Mouse (Mus musculus): Measurements from ENCODE around the gene Prrxl1. TPM values are rescaled to one million over a fixed set of nuclear protein-coding genes. Genes with fewer than 3 reads are reported as not detected.

The Prrxl1 gene
- polyA plus RNA-seq, 1 experiment from 2014 or later = not detected

- Histone ChIP-seq H3K4me1 (peaks cover 22% of the 10 kb centered on the region), H3K27me3 (ENCODE audit: insufficient read depth, poor library complexity, severe bottlenecking) (peaks cover 99% of the 10 kb centered on the region), H3K27ac (no peak overlapping the region), H3K9me3 (no peaks in the 10 kb centered on the region), H3K4me3 (peak overlapping the region; percentile 44), H3K36me3 (no peaks in the 10 kb centered on the region)
- under 1% methylated on average over 78 of the region's 78 CpGs for WGBS
- peak; percentile 91 for DNase-seq (ENCODE audit: low spot score)
Observed at GRCm38 (mm10) chr14:32597232-32598231, 1.7 kb upstream of the Prrxl1 start.

- no peaks in the 10 kb centered on the region for H3K36me3 ChIP-seq
- H3K9me3 ChIP-seq = no peaks in the 10 kb centered on the region
- peaks cover 22% of the 10 kb centered on the region for H3K4me1 ChIP-seq
- H3K4me3 ChIP-seq = no peak overlapping the region
- no peak for DNase-seq (ENCODE audit: low spot score)
- H3K27ac ChIP-seq = no peak overlapping the region
- WGBS = 6% methylated on average over 23 of the region's 23 CpGs
- H3K27me3 ChIP-seq (ENCODE audit: insufficient read depth, poor library complexity, severe bottlenecking) = peaks cover 100% of the 10 kb centered on the region
Observed at GRCm38 (mm10) chr14:32598437-32599219, 579 bp upstream of the Prrxl1 start.

GRCm38 (mm10) chr14:32600110-32600509 is 903 bp downstream of the Prrxl1 start:
- H3K27me3 ChIP-seq (ENCODE audit: insufficient read depth, poor library complexity, severe bottlenecking) = peaks cover 93% of the 10 kb centered on the region
- H3K36me3 ChIP-seq = no peaks in the 10 kb centered on the region
- H3K27ac ChIP-seq = no peak overlapping the region
- 4% methylated on average over 16 of the region's 16 CpGs for WGBS
- no peak for DNase-seq (ENCODE audit: low spot score)
- H3K4me1 ChIP-seq = peaks cover 22% of the 10 kb centered on the region
- no peaks in the 10 kb centered on the region for H3K9me3 ChIP-seq
- peak overlapping the region; percentile 52 for H3K4me3 ChIP-seq

GRCm38 (mm10) chr14:32605508-32605907 is 6.3 kb downstream of the Prrxl1 start:
- Histone ChIP-seq H3K36me3 (no peaks in the 10 kb centered on the region), H3K9me3 (no peaks in the 10 kb centered on the region), H3K4me1 (0 out of 2 replicates have a peak, but pooled peaks cover 3% of the 10 kb centered on the region), H3K4me3 (no peak overlapping the region), H3K27ac (no peak overlapping the region), H3K27me3 (ENCODE audit: insufficient read depth, poor library complexity, severe bottlenecking) (peaks cover 72% of the 10 kb centered on the region)
- 56% methylated on average over 15 of the region's 15 CpGs for WGBS
- no peak for DNase-seq (ENCODE audit: low spot score)

GRCm38 (mm10) chr14:32606316-32606715 is 7.1 kb downstream of the Prrxl1 start:
- H3K27me3 ChIP-seq (ENCODE audit: insufficient read depth, poor library complexity, severe bottlenecking) = peaks cover 64% of the 10 kb centered on the region
- H3K9me3 ChIP-seq = no peaks in the 10 kb centered on the region
- no peak for DNase-seq (ENCODE audit: low spot score)
- WGBS = 74% methylated on average over 8 of the region's 8 CpGs
- H3K4me1 ChIP-seq = 0 out of 2 replicates have a peak, but pooled peaks cover 3% of the 10 kb centered on the region
- H3K27ac ChIP-seq = no peak overlapping the region
- H3K36me3 ChIP-seq = no peaks in the 10 kb centered on the region
- H3K4me3 ChIP-seq = no peak overlapping the region

GRCm38 (mm10) chr14:32609392-32609791 is 10.2 kb downstream of the Prrxl1 start:
- Histone ChIP-seq H3K4me1 (0 out of 2 replicates have a peak, but pooled peaks cover 3% of the 10 kb centered on the region), H3K4me3 (no peak overlapping the region), H3K27me3 (ENCODE audit: insufficient read depth, poor library complexity, severe bottlenecking) (peaks cover 38% of the 10 kb centered on the region), H3K27ac (no peak overlapping the region), H3K36me3 (no peaks in the 10 kb centered on the region), H3K9me3 (no peaks in the 10 kb centered on the region)
- 22% methylated on average over 3 of the region's 3 CpGs for WGBS
- DNase-seq (ENCODE audit: low spot score) = no peak

GRCm38 (mm10) chr14:32617253-32617652 is 18.0 kb downstream of the Prrxl1 start:
- Histone ChIP-seq H3K4me1 (no peaks in the 10 kb centered on the region), H3K36me3 (no peaks in the 10 kb centered on the region), H3K27ac (no peak overlapping the region), H3K9me3 (no peaks in the 10 kb centered on the region), H3K4me3 (no peak overlapping the region), H3K27me3 (ENCODE audit: insufficient read depth, poor library complexity, severe bottlenecking) (0 out of 2 replicates have a peak, but pooled peaks cover 6% of the 10 kb centered on the region)
- WGBS = 81% methylated on average over 5 of the region's 5 CpGs
- no peak for DNase-seq (ENCODE audit: low spot score)

- H3K4me3 ChIP-seq = no peak overlapping the region
- 0 out of 2 replicates have a peak, but pooled peaks cover 7% of the 10 kb centered on the region for H3K27me3 ChIP-seq (ENCODE audit: insufficient read depth, poor library complexity, severe bottlenecking)
- no peaks in the 10 kb centered on the region for H3K36me3 ChIP-seq
- H3K4me1 ChIP-seq = peaks cover 10% of the 10 kb centered on the region
- H3K9me3 ChIP-seq = no peaks in the 10 kb centered on the region
- WGBS = 73% methylated on average over 3 of the region's 3 CpGs
- no peak for DNase-seq (ENCODE audit: low spot score)
- no peak overlapping the region for H3K27ac ChIP-seq
Observed at GRCm38 (mm10) chr14:32624245-32624644, 25.0 kb downstream of the Prrxl1 start.

GRCm38 (mm10) chr14:32624811-32625210 is 25.6 kb downstream of the Prrxl1 start:
- no peak overlapping the region for H3K27ac ChIP-seq
- DNase-seq (ENCODE audit: low spot score) = peak; percentile 60
- H3K36me3 ChIP-seq = no peaks in the 10 kb centered on the region
- 83% methylated on average over 7 of the region's 7 CpGs for WGBS
- H3K4me3 ChIP-seq = no peak overlapping the region
- 0 out of 2 replicates have a peak, but pooled peaks cover 7% of the 10 kb centered on the region for H3K27me3 ChIP-seq (ENCODE audit: insufficient read depth, poor library complexity, severe bottlenecking)
- H3K4me1 ChIP-seq = peaks cover 16% of the 10 kb centered on the region
- H3K9me3 ChIP-seq = no peaks in the 10 kb centered on the region

- no peak for DNase-seq (ENCODE audit: low spot score)
- Histone ChIP-seq H3K4me1 (peaks cover 17% of the 10 kb centered on the region), H3K27me3 (ENCODE audit: insufficient read depth, poor library complexity, severe bottlenecking) (peaks cover 11% of the 10 kb centered on the region), H3K27ac (no peak overlapping the region), H3K36me3 (no peaks in the 10 kb centered on the region), H3K4me3 (no peak overlapping the region), H3K9me3 (no peaks in the 10 kb centered on the region)
- 38% methylated on average over 2 of the region's 2 CpGs for WGBS
Observed at GRCm38 (mm10) chr14:32627271-32627670, 28.1 kb downstream of the Prrxl1 start.

- WGBS = 31% methylated on average over 10 of the region's 10 CpGs
- H3K27ac ChIP-seq = peak overlapping the region; percentile 57; the same call in 1 of the 2 replicates
- peak overlapping the region; percentile 45 for H3K4me3 ChIP-seq
Observed at GRCm38 (mm10) chr14:32628584-32628983, 29.4 kb downstream of the Prrxl1 start.

GRCm38 (mm10) chr14:32632908-32633600 is 33.8 kb downstream of the Prrxl1 start:
- 76% methylated on average over 6 of the region's 6 CpGs for WGBS
- no peaks in the 10 kb centered on the region for H3K9me3 ChIP-seq
- H3K27me3 ChIP-seq (ENCODE audit: insufficient read depth, poor library complexity, severe bottlenecking) = peaks cover 20% of the 10 kb centered on the region
- peaks cover 24% of the 10 kb centered on the region for H3K4me1 ChIP-seq
- H3K36me3 ChIP-seq = no peaks in the 10 kb centered on the region
- DNase-seq (ENCODE audit: low spot score) = no peak
- no peak overlapping the region for H3K4me3 ChIP-seq
- H3K27ac ChIP-seq = no peak overlapping the region

More at GRCm38 (mm10) chr14:32628584-32628983, 29.4 kb downstream of the Prrxl1 start:
- peaks cover 17% of the 10 kb centered on the region for H3K4me1 ChIP-seq
- no peaks in the 10 kb centered on the region for H3K9me3 ChIP-seq
- no peaks in the 10 kb centered on the region for H3K36me3 ChIP-seq
- DNase-seq (ENCODE audit: low spot score) = no peak
- peaks cover 24% of the 10 kb centered on the region for H3K27me3 ChIP-seq (ENCODE audit: insufficient read depth, poor library complexity, severe bottlenecking)
